Comparison of ENCODE assay signal across 8 mouse cellular contexts in genomic region chr14:31435018-31435915, GRCm38 (mm10). TPM values are rescaled to one million over a fixed set of nuclear protein-coding genes. Genes with fewer than 3 reads are reported as not detected.
A peak's percentile ranks its signal among the peaks of the same experiment; 100 is the strongest.
DNase-seq lines count a peak whose midpoint lies in the region; ATAC-seq lines count a peak whose summit lies in the region.

No protein-coding gene starts in this region.

- peak overlapping the region; percentile 42 for H3K27ac ChIP-seq in embryonic facial prominence, embryonic 14.5 days (replicated peaks; ENCODE audit: low read depth, low read length)
- H3K27ac ChIP-seq in hindbrain, embryonic 16.5 days (ENCODE audit: low read depth, low read length): peak overlapping the region; percentile 92
- H3K27ac ChIP-seq in liver, embryonic 11.5 days (ENCODE audit: low read depth, low read length): peak overlapping the region; percentile 74
- H3K27ac ChIP-seq in neural tube, embryonic 14.5 days (ENCODE audit: low read depth, low read length): peak overlapping the region; percentile 88

- peak overlapping the region; percentile 81 for H3K9ac ChIP-seq in embryonic facial prominence, embryonic 14.5 days (ENCODE audit: low read depth, low read length)
- H3K9ac ChIP-seq in hindbrain, embryonic 16.5 days (ENCODE audit: low read depth, low read length): peak overlapping the region; percentile 85
- peak overlapping the region; percentile 78 for H3K9ac ChIP-seq in liver, embryonic 11.5 days (ENCODE audit: low read depth, low read length)
- H3K9ac ChIP-seq in neural tube, embryonic 14.5 days (replicated peaks; ENCODE audit: low read depth, low read length): peak overlapping the region; percentile 94

- peak; percentile 41 for ATAC-seq in embryonic facial prominence, embryonic 14.5 days (ENCODE audit: low read depth)
- ATAC-seq in hindbrain, embryonic 16.5 days: peak; percentile 80
- ATAC-seq in liver, embryonic 11.5 days (replicated peaks; ENCODE audit: low FRiP score): peak; percentile 29; the same call in 1 of the 2 replicates
- ATAC-seq in neural tube, embryonic 14.5 days (ENCODE audit: low read depth): peak; percentile 75

- under 1% methylated on average over 48 of the region's 53 CpGs for WGBS in embryonic facial prominence, embryonic 14.5 days
- 0% methylated on average over 53 of the region's 53 CpGs for WGBS in hindbrain, embryonic 16.5 days
- WGBS in liver, embryonic 11.5 days: 3% methylated on average over 53 of the region's 53 CpGs
- WGBS in neural tube, embryonic 14.5 days: under 1% methylated on average over 51 of the region's 53 CpGs

- H3K4me1 ChIP-seq in embryonic facial prominence, embryonic 14.5 days (ENCODE audit: control insufficient read depth, insufficient read depth, low read length): peaks cover 15% of the 10 kb centered on the region
- H3K4me1 ChIP-seq in hindbrain, embryonic 16.5 days (ENCODE audit: control insufficient read depth, insufficient read depth, low read depth, low read length): peaks cover 17% of the 10 kb centered on the region
- H3K4me1 ChIP-seq in liver, embryonic 11.5 days (replicated peaks; ENCODE audit: control insufficient read depth, insufficient read depth, low read length): peaks cover 18% of the 10 kb centered on the region
- peaks cover 22% of the 10 kb centered on the region; the same call in 1 of the 2 replicates for H3K4me1 ChIP-seq in neural tube, embryonic 14.5 days (ENCODE audit: control insufficient read depth, insufficient read depth, low read length)

- H3K4me2 ChIP-seq in embryonic facial prominence, embryonic 14.5 days (ENCODE audit: low read depth, low read length): peak overlapping the region; percentile 96
- peak overlapping the region; percentile 75 for H3K4me2 ChIP-seq in hindbrain, embryonic 16.5 days (ENCODE audit: low read length)
- peak overlapping the region; percentile 98 for H3K4me2 ChIP-seq in liver, embryonic 11.5 days
- peak overlapping the region; percentile 55 for H3K4me2 ChIP-seq in neural tube, embryonic 14.5 days (ENCODE audit: low read depth, low read length)

- peak overlapping the region; percentile 73 for H3K4me3 ChIP-seq in embryonic facial prominence, embryonic 14.5 days (ENCODE audit: low read depth, low read length)
- H3K4me3 ChIP-seq in hindbrain, embryonic 16.5 days (ENCODE audit: low read length): peak overlapping the region; percentile 76
- peak overlapping the region; percentile 75 for H3K4me3 ChIP-seq in liver, embryonic 11.5 days (ENCODE audit: low read depth, low read length)
- H3K4me3 ChIP-seq in neural tube, embryonic 14.5 days (ENCODE audit: low read depth, low read length): peak overlapping the region; percentile 54

- H3K27me3 ChIP-seq in embryonic facial prominence, embryonic 14.5 days (replicated peaks; ENCODE audit: control insufficient read depth, insufficient read depth, low read length): no peaks in the 10 kb centered on the region
- no peaks in the 10 kb centered on the region for H3K27me3 ChIP-seq in hindbrain, embryonic 16.5 days (replicated peaks; ENCODE audit: control insufficient read depth, insufficient read depth, low read length)
- H3K27me3 ChIP-seq in liver, embryonic 11.5 days (replicated peaks; ENCODE audit: control insufficient read depth, insufficient read depth, low read length): peaks cover 8% of the 10 kb centered on the region
- H3K27me3 ChIP-seq in neural tube, embryonic 14.5 days (ENCODE audit: control insufficient read depth, insufficient read depth, low read length): no peaks in the 10 kb centered on the region

- H3K36me3 ChIP-seq in embryonic facial prominence, embryonic 14.5 days (ENCODE audit: control insufficient read depth, insufficient read depth, low read length): no peaks in the 10 kb centered on the region
- no peaks in the 10 kb centered on the region for H3K36me3 ChIP-seq in hindbrain, embryonic 16.5 days (ENCODE audit: control insufficient read depth, insufficient read depth, low read length)
- H3K36me3 ChIP-seq in liver, embryonic 11.5 days (ENCODE audit: control insufficient read depth, insufficient read depth, low read length): peaks cover 2% of the 10 kb centered on the region; the same call in 1 of the 2 replicates
- peaks cover 10% of the 10 kb centered on the region; the same call in 1 of the 2 replicates for H3K36me3 ChIP-seq in neural tube, embryonic 14.5 days (ENCODE audit: control insufficient read depth, insufficient read depth, low read length)

- peak; percentile 25 to 40 for DNase-seq in left cerebral cortex, adult 18-20 months (ENCODE audit: low spot score in 2 of 2)
- no peak for DNase-seq in left cerebral cortex, adult 11 months (ENCODE audit: low spot score)
- peak; percentile 14 for DNase-seq in T-cell, adult 2 months (ENCODE audit: low spot score)
- peak; percentile 36 for DNase-seq in embryonic facial prominence, embryonic 14.5 days (ENCODE audit: low spot score)
- peak; percentile 53 for DNase-seq in liver, embryonic 11.5 days (ENCODE audit: low spot score)
- DNase-seq in urinary bladder, adult 2 months (ENCODE audit: low spot score): no peak

- no peaks in the 10 kb centered on the region for H3K9me3 ChIP-seq in embryonic facial prominence, embryonic 14.5 days (ENCODE audit: control insufficient read depth, low read length)
- no peaks in the 10 kb centered on the region for H3K9me3 ChIP-seq in hindbrain, embryonic 16.5 days (ENCODE audit: control insufficient read depth, low read length)
- H3K9me3 ChIP-seq in liver, embryonic 11.5 days (ENCODE audit: control insufficient read depth, low read length): no peaks in the 10 kb centered on the region
- no peaks in the 10 kb centered on the region for H3K9me3 ChIP-seq in neural tube, embryonic 14.5 days (ENCODE audit: control insufficient read depth, low read length)

RNA-seq across cellular contexts. Expression of gene Sh3bp5, which starts 0.6 kb away (rescaled TPM):
- total RNA-seq in left cerebral cortex, adult 18-20 months (2021): 10 to 100 TPM; 61.4 to 68.3 TPM
- 19.7 and 24.1 TPM in 2 replicates for polyA plus RNA-seq in embryonic facial prominence, embryonic 14.5 days (2014; fragmentation: Nextera tagmentation; extraction: Ambion mirVana)
- 152 and 155 TPM in 2 replicates for polyA plus RNA-seq in hindbrain, embryonic 16.5 days (2015; fragmentation: Nextera tagmentation; extraction: Ambion mirVana)
- polyA plus RNA-seq in liver, embryonic 11.5 days (2014; fragmentation: Nextera tagmentation; extraction: Ambion mirVana): 15.0 and 17.3 TPM in 2 replicates
- polyA plus RNA-seq in neural tube, embryonic 14.5 days (2014; fragmentation: Nextera tagmentation; extraction: Ambion mirVana): 58.1 and 104 TPM in 2 replicates
- 36.1 and 37.0 TPM in 2 replicates for polyA plus RNA-seq in urinary bladder, adult 2 months (2012; rRNA removed)

RNA-seq across cellular contexts. Expression of gene Eaf1, which starts 58.9 kb away (rescaled TPM):
- total RNA-seq in left cerebral cortex, adult 18-20 months (2021): 10 to 100 TPM; 14.2 to 16.2 TPM
- 22.6 and 22.9 TPM in 2 replicates for polyA plus RNA-seq in embryonic facial prominence, embryonic 14.5 days (2014; fragmentation: Nextera tagmentation; extraction: Ambion mirVana)
- polyA plus RNA-seq in hindbrain, embryonic 16.5 days (2015; fragmentation: Nextera tagmentation; extraction: Ambion mirVana): 7.4 and 7.9 TPM in 2 replicates
- polyA plus RNA-seq in liver, embryonic 11.5 days (2014; fragmentation: Nextera tagmentation; extraction: Ambion mirVana): 39.1 and 44.5 TPM in 2 replicates
- 8.9 and 12.0 TPM in 2 replicates for polyA plus RNA-seq in neural tube, embryonic 14.5 days (2014; fragmentation: Nextera tagmentation; extraction: Ambion mirVana)
- 19.7 and 21.5 TPM in 2 replicates for polyA plus RNA-seq in urinary bladder, adult 2 months (2012; rRNA removed)

RNA-seq across cellular contexts. Expression of gene Mettl6, which starts 59.6 kb away (rescaled TPM):
- 10 to 100 TPM; 35.3 to 41.7 TPM for total RNA-seq in left cerebral cortex, adult 18-20 months (2021)
- 54.0 and 58.6 TPM in 2 replicates for polyA plus RNA-seq in embryonic facial prominence, embryonic 14.5 days (2014; fragmentation: Nextera tagmentation; extraction: Ambion mirVana)
- polyA plus RNA-seq in hindbrain, embryonic 16.5 days (2015; fragmentation: Nextera tagmentation; extraction: Ambion mirVana): 36.9 and 38.5 TPM in 2 replicates
- polyA plus RNA-seq in liver, embryonic 11.5 days (2014; fragmentation: Nextera tagmentation; extraction: Ambion mirVana): 60.9 and 68.9 TPM in 2 replicates
- polyA plus RNA-seq in neural tube, embryonic 14.5 days (2014; fragmentation: Nextera tagmentation; extraction: Ambion mirVana): 44.1 and 52.3 TPM in 2 replicates
- 15.0 and 16.8 TPM in 2 replicates for polyA plus RNA-seq in urinary bladder, adult 2 months (2012; rRNA removed)

Comparison
In these comparisons a context has a peak if more than half of its experiments do, and no peak if none do; other contexts are left out.
1. DNase-seq: peak in left cerebral cortex, adult 18-20 months (2 of 2), T-cell, adult 2 months (single experiment), embryonic facial prominence, embryonic 14.5 days (single experiment) and liver, embryonic 11.5 days (single experiment); none in left cerebral cortex, adult 11 months (single experiment) and urinary bladder, adult 2 months (single experiment).
2. ATAC-seq: peak in every context shown above with its lines; median percentile 80 in hindbrain, embryonic 16.5 days; 75 in neural tube, embryonic 14.5 days; 41 in embryonic facial prominence, embryonic 14.5 days; 29 in liver, embryonic 11.5 days.
3. H3K27ac ChIP-seq: peak in every context shown above with its lines; median percentile 92 in hindbrain, embryonic 16.5 days; 88 in neural tube, embryonic 14.5 days; 74 in liver, embryonic 11.5 days; 42 in embryonic facial prominence, embryonic 14.5 days.
4. Peak in every context shown above with its lines, with median percentiles within 50 percentile points of each other: H3K4me2 ChIP-seq, H3K4me3 ChIP-seq and H3K9ac ChIP-seq.